Mouse (Mus musculus) liver, embryonic 16.5 days (tissue): ENCODE results near the gene B3gnt8. TPM values are rescaled to one million over a fixed set of nuclear protein-coding genes. Genes with fewer than 3 reads are reported as not detected.
A peak's percentile ranks its signal among the peaks of the same experiment; 100 is the strongest.

Experiments used
- ATAC-seq: fragments of 200-750 bp; cut with Nextera tagmentation; 2 replicates; pipeline ENCODE4 v1.8.0; 2017; ENCODE audit warnings: low read depth, mild to moderate bottlenecking, moderate number of reproducible peaks, moderate library complexity
- H3K27ac ChIP-seq: fragments of 300-500 bp; sonication (generic); 2 replicates; pipeline ENCODE4 v1.5.1; 2014; ENCODE audit warnings: mild to moderate bottlenecking, low read length
- H3K27me3 ChIP-seq: fragments of 300-500 bp; sonication (generic); 2 replicates; pipeline ENCODE4 v1.6.1; 2014; ENCODE audit warnings: low read depth, low read length, mixed read lengths; ENCODE audit not compliant: control insufficient read depth, insufficient read depth
- H3K36me3 ChIP-seq: fragments of 300-500 bp; sonication (generic); 2 replicates; pipeline ENCODE4 v1.6.1; 2014; ENCODE audit warnings: mild to moderate bottlenecking; ENCODE audit not compliant: control insufficient read depth, insufficient read depth
- H3K4me1 ChIP-seq: fragments of 300-500 bp; sonication (generic); 2 replicates; pipeline ENCODE4 v1.6.1; 2014; ENCODE audit warnings: low read depth, low read length, mixed read lengths; ENCODE audit not compliant: control insufficient read depth
- H3K4me2 ChIP-seq: fragments of 300-500 bp; sonication (generic); 2 replicates; pipeline ENCODE4 v1.6.1; 2014; ENCODE audit warnings: low read depth, low read length, mixed read lengths
- H3K4me3 ChIP-seq: fragments of 300-500 bp; sonication (generic); 2 replicates; pipeline ENCODE4 v1.5.1; 2014; ENCODE audit warnings: low read depth, mild to moderate bottlenecking, low read length
- H3K9ac ChIP-seq: fragments of 300-500 bp; sonication (generic); 2 replicates; pipeline ENCODE4 v1.6.1; 2014; ENCODE audit warnings: low read depth, low read length
- H3K9me3 ChIP-seq: fragments of 300-500 bp; sonication (generic); replicated peaks from 2 replicates; pipeline ENCODE4 v1.6.1; 2016; ENCODE audit warnings: low read length; ENCODE audit not compliant: control insufficient read depth
- WGBS: fragments of 180-500 bp; shearing (Covaris S2); extraction: QIAGEN DNeasy Blood & Tissue Kit; methylation state at CpG from one replicate; pipeline ENCODE4 v1.1.7; 2014; ENCODE audit not compliant: insufficient replicate concordance; 5-methylcytosine and 5-hydroxymethylcytosine counted together
- polyA plus RNA-seq: library from polyadenylated mRNA; unstranded; fragments of >200 nt; fragmentation: Nextera tagmentation; extraction: Ambion mirVana; gene quantifications from 2 replicates; pipeline ENCODE4 v1.2.1, GENCODE M21; 2015

The B3gnt8 gene
- polyA plus RNA-seq, 1 experiment from 2014 or later: 3.1 TPM

GRCm38 (mm10) chr7:25625594-25626250, 732 bp upstream of the B3gnt8 start:
- ATAC-seq: no peak
- Histone ChIP-seq H3K36me3 (no peaks in the 10 kb centered on the region), H3K4me2 (no peak overlapping the region), H3K27ac (no peak overlapping the region), H3K9ac (no peak overlapping the region), H3K4me1 (peaks cover 27% of the 10 kb centered on the region), H3K9me3 (no peaks in the 10 kb centered on the region), H3K4me3 (no peak overlapping the region), H3K27me3 (no peaks in the 10 kb centered on the region)
- 58% methylated on average over 10 of the region's 10 CpGs for WGBS

- 17% methylated on average over 38 of the region's 38 CpGs for WGBS
- H3K27me3 ChIP-seq: no peaks in the 10 kb centered on the region
- peak overlapping the region; percentile 59 for H3K9ac ChIP-seq
- ATAC-seq: peak; percentile 79
- peak overlapping the region; percentile 85 for H3K4me2 ChIP-seq
- H3K4me3 ChIP-seq: peak overlapping the region; percentile 59
- H3K27ac ChIP-seq: peak overlapping the region; percentile 44; the same call in 1 of the 2 replicates
- H3K9me3 ChIP-seq: no peaks in the 10 kb centered on the region
- peaks cover 27% of the 10 kb centered on the region for H3K4me1 ChIP-seq
- H3K36me3 ChIP-seq: no peaks in the 10 kb centered on the region
Observed at GRCm38 (mm10) chr7:25627431-25628322, 1.2 kb downstream of the B3gnt8 start.

GRCm38 (mm10) chr7:25628323-25628620, 1.8 kb downstream of the B3gnt8 start:
- no peaks in the 10 kb centered on the region for H3K36me3 ChIP-seq
- no peak for ATAC-seq
- H3K4me2 ChIP-seq: peak overlapping the region; percentile 85; the same call in 1 of the 2 replicates
- no peak overlapping the region for H3K9ac ChIP-seq
- no peak overlapping the region for H3K27ac ChIP-seq
- H3K4me3 ChIP-seq: peak overlapping the region; percentile 59; the same call in 1 of the 2 replicates
- H3K27me3 ChIP-seq: no peaks in the 10 kb centered on the region
- WGBS: 52% methylated on average over 8 of the region's 8 CpGs
- no peaks in the 10 kb centered on the region for H3K9me3 ChIP-seq
- H3K4me1 ChIP-seq: peaks cover 27% of the 10 kb centered on the region

- H3K9me3 ChIP-seq: no peaks in the 10 kb centered on the region
- no peak overlapping the region for H3K9ac ChIP-seq
- WGBS: 27% methylated on average over 5 of the region's 5 CpGs
- peaks cover 9% of the 10 kb centered on the region for H3K4me1 ChIP-seq
- H3K4me3 ChIP-seq: no peak overlapping the region
- H3K27ac ChIP-seq: peak overlapping the region; percentile 31; the same call in 1 of the 2 replicates
- no peak for ATAC-seq
- H3K4me2 ChIP-seq: no peak overlapping the region
- no peaks in the 10 kb centered on the region for H3K27me3 ChIP-seq
- H3K36me3 ChIP-seq: no peaks in the 10 kb centered on the region
Observed at GRCm38 (mm10) chr7:25632679-25633078, 6.2 kb downstream of the B3gnt8 start.

GRCm38 (mm10) chr7:25636373-25636772, 9.9 kb downstream of the B3gnt8 start:
- no peak overlapping the region for H3K4me3 ChIP-seq
- WGBS: 39% methylated on average over 3 of the region's 3 CpGs
- ATAC-seq: no peak
- H3K9me3 ChIP-seq: no peaks in the 10 kb centered on the region
- no peaks in the 10 kb centered on the region; the same call in 1 of the 2 replicates for H3K36me3 ChIP-seq
- H3K27me3 ChIP-seq: no peaks in the 10 kb centered on the region
- no peak overlapping the region for H3K4me2 ChIP-seq
- H3K27ac ChIP-seq: peak overlapping the region; percentile 41; the same call in 1 of the 2 replicates
- no peak overlapping the region for H3K9ac ChIP-seq
- H3K4me1 ChIP-seq: no peaks in the 10 kb centered on the region

- Histone ChIP-seq H3K4me1 (no peaks in the 10 kb centered on the region), H3K9ac (no peak overlapping the region), H3K27me3 (no peaks in the 10 kb centered on the region), H3K36me3 (no peaks in the 10 kb centered on the region; the same call in 1 of the 2 replicates), H3K9me3 (no peaks in the 10 kb centered on the region), H3K27ac (no peak overlapping the region), H3K4me3 (no peak overlapping the region), H3K4me2 (no peak overlapping the region)
- ATAC-seq: no peak
- 71% methylated on average over 5 of the region's 5 CpGs for WGBS
Observed at GRCm38 (mm10) chr7:25637099-25637498, 10.6 kb downstream of the B3gnt8 start.

- H3K4me2 ChIP-seq: no peak overlapping the region
- H3K27ac ChIP-seq: no peak overlapping the region
- ATAC-seq: no peak
- H3K9me3 ChIP-seq: no peaks in the 10 kb centered on the region
- WGBS: 69% methylated on average over 4 of the region's 4 CpGs
- H3K9ac ChIP-seq: no peak overlapping the region
- H3K4me3 ChIP-seq: no peak overlapping the region
- H3K36me3 ChIP-seq: no peaks in the 10 kb centered on the region; the same call in 1 of the 2 replicates
- no peaks in the 10 kb centered on the region for H3K27me3 ChIP-seq
- no peaks in the 10 kb centered on the region for H3K4me1 ChIP-seq
Observed at GRCm38 (mm10) chr7:25639754-25640153, 13.3 kb downstream of the B3gnt8 start.

- H3K4me2 ChIP-seq: no peak overlapping the region
- no peak overlapping the region for H3K27ac ChIP-seq
- H3K27me3 ChIP-seq: no peaks in the 10 kb centered on the region
- no peaks in the 10 kb centered on the region; the same call in 1 of the 2 replicates for H3K36me3 ChIP-seq
- 45% methylated on average over 10 of the region's 10 CpGs for WGBS
- no peaks in the 10 kb centered on the region for H3K9me3 ChIP-seq
- H3K4me1 ChIP-seq: no peaks in the 10 kb centered on the region
- no peak for ATAC-seq
- no peak overlapping the region for H3K9ac ChIP-seq
- H3K4me3 ChIP-seq: no peak overlapping the region
Observed at GRCm38 (mm10) chr7:25644136-25644535, 17.7 kb downstream of the B3gnt8 start.

GRCm38 (mm10) chr7:25644631-25645030, 18.2 kb downstream of the B3gnt8 start:
- peaks cover 4% of the 10 kb centered on the region for H3K4me1 ChIP-seq
- no peak overlapping the region for H3K9ac ChIP-seq
- no peaks in the 10 kb centered on the region for H3K27me3 ChIP-seq
- H3K27ac ChIP-seq: no peak overlapping the region
- no peak overlapping the region for H3K4me3 ChIP-seq
- no peak overlapping the region for H3K4me2 ChIP-seq
- ATAC-seq: no peak
- no peaks in the 10 kb centered on the region; the same call in 1 of the 2 replicates for H3K36me3 ChIP-seq
- no peaks in the 10 kb centered on the region for H3K9me3 ChIP-seq
- WGBS: 31% methylated on average over 4 of the region's 4 CpGs
